Mouse (Mus musculus) megakaryocyte-erythroid progenitor cell, adult 5-6 weeks (primary cell): ENCODE data around the gene Drg1. TPM values are rescaled to one million over a fixed set of nuclear protein-coding genes. Genes with fewer than 3 reads are reported as not detected.

ENCODE experiments used
- ATAC-seq: replicated peaks from 2 replicates; pipeline ENCODE4 v1.8.0; 2016; ENCODE audit warnings: mild to moderate bottlenecking, inconsistent platforms; ENCODE audit not compliant: severe bottlenecking, poor library complexity, low FRiP score, low TSS enrichment
- total RNA-seq, 2 experiments: library from RNA; stranded (forward) in 1 of 2; stranded (reverse) in 1 of 2; fragments of 200-1000, 215-1000 nt in 1 of 2; fragments of >200 nt in 1 of 2; fragmentation: Nextera tagmentation in 1 of 2; gene quantifications; 2 replicates each; pipeline ENCODE4 v1.2.3; 2014 to 2017

Gene Drg1
- 178 and 211 TPM in 2 replicates for total RNA-seq (2014; fragmentation: Nextera tagmentation)
- 230 and 276 TPM in 2 replicates for total RNA-seq (2017)

GRCm38 (mm10) chr11:3266079-3266685 is at the start of gene Drg1:
Gene Drg1, minus strand, starts transcription at chr11:3266415.
- ATAC-seq, result peak; percentile 92

GRCm38 (mm10) chr11:3314148-3314547 is 47.9 kb upstream of the Drg1 start:
- peak; percentile 69 for ATAC-seq

DNA sequence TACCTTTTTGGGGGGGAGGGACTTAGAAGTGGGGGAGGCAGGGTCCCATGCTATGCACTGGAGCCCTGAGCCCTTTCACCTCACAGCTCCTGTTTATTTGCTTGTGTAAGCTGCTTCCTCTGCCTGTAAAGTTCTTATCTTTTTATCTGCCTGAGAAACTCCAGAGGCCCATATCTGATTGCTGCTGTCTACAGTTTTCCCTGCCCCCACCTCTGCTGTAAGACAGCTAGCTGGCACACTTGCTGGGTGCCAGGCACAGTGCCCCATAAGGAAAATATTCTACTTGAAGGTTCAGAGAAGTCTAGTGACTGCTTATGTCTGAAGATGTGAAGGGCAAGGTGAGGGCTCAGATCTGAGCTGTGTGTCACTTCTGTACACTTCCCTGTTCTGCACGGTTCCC is 47.1 kb upstream of the Drg1 start:
- peak; percentile 23 for ATAC-seq

DNA sequence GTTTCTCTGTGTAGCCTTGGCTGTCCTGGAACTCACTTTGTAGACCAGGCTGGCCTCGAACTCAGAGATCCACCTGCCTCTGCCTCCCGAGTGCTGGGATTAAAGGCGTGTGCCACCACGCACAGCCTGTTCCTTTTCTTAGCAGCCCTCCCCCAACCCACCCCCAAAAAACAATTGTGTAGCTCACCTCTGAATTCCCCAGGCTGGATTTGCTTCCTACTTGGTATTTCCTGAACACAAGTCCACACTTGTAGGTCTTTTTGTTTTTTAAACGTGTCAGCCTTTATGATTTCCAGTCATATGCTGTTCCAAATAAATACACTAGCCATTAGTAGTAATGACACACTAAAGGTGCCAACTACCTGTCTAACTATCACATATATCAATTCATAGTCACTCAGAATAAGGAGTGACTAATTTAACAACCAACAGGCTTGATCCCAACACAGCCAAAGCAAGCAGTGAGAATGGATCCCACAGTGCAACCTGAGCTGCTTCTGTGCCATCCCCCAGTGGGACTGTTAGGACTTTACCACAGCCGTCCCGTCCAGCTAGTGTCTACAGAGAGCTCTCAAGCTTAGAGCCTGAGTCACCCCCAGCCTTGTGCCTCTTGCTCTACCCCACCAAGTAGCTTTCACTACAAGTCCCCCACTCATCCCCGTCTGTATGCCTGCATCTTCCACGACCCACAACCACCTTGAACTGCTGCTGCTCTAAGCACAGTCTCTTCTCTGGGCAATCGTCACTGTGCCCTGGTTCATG is 45.6 kb upstream of the Drg1 start:
- no peak for ATAC-seq

- peak; percentile 24; the same call in 1 of the 2 replicates for ATAC-seq
Measured at GRCm38 (mm10) chr11:3310789-3311585, 44.8 kb upstream of the Drg1 start.

GRCm38 (mm10) chr11:3309884-3310283 is 43.7 kb upstream of the Drg1 start:
- no peak for ATAC-seq

DNA sequence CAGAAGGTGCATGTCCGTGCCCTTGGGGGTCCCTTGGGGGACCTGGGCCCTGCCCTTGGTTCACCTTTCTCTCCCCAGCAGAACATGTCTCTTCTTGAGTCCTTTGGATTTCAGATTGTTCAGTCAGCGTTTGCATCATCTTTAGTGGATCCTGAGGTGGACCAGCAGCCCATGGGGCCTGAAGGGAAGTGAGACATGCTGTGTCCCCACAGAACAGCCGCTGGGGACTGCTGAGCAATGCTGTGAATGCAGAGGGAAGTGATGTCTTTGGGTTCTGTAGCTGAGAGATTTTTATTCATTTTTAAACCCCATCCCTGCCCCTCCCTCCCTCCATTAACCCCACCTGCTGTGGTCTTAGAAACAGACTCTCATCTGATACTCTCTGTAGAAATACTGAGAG is 41.7 kb upstream of the Drg1 start:
- ATAC-seq, result no peak

DNA sequence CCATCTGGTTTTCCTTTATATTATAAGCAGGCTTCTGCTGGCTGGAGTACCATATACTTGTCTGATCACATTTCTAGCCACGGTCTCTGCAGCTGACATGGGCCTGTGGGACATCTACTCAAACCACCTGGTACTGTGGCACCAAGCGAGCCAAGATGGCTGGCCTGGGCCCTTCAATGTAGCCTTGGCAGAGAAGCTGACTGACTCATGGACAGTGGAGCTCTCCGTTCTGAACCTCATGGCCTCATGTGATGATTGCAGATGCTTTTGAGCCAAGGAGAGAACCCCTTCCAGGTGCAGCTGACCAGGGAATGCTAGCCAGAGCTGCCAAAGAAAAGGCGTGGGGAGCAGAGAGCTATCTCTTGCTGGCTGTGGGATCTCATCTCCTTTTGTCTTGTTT is 39.6 kb upstream of the Drg1 start:
- no peak for ATAC-seq

DNA sequence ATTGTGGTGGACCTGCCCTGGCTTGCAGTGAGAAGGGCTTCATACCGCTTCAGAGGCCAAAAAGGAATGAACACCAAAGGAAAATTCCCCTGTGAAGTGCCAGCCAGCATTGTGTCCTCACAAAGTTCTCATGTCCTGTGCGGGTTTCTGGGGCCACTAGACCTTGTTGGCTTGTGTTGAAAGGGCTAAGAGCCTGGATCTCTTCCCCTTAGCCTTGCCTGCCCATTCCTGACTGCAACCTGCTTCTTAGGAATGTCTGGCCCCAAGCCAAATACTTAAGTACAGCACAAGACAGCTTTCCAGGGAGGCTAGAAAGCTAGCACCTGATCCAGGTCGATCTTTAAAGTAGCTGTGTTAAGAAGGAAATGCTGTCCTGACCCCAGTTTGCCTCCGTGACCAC is 36.6 kb upstream of the Drg1 start:
- no peak for ATAC-seq

GRCm38 (mm10) chr11:3302385-3302784 is 36.2 kb upstream of the Drg1 start:
- no peak for ATAC-seq

DNA sequence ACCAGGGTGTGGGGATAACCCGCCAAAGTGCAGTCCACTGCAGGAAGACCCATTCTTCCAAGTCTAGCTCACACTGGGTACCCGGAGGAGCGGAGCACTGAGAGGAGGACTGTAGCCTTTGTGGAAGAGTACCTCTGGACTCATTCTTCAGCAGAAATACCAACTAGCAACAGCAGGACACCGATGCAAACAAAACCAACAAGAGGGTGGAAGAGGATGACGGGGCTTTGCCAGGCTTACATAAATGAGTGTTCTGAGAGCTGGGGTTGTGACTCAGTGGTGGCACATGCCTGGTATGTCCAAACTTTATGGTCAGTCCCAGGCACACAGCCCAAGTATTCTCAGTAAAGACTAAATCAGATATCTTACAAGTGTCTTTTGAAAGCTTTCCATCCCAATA is 34.9 kb upstream of the Drg1 start:
- ATAC-seq, result no peak

GRCm38 (mm10) chr11:3298813-3299185 is 32.6 kb upstream of the Drg1 start:
- no peak for ATAC-seq

- ATAC-seq, result peak; percentile 24; the same call in 1 of the 2 replicates
Measured at GRCm38 (mm10) chr11:3297871-3298812, 31.9 kb upstream of the Drg1 start.

- ATAC-seq, result no peak
Measured at GRCm38 (mm10) chr11:3296056-3296455, 29.8 kb upstream of the Drg1 start.

DNA sequence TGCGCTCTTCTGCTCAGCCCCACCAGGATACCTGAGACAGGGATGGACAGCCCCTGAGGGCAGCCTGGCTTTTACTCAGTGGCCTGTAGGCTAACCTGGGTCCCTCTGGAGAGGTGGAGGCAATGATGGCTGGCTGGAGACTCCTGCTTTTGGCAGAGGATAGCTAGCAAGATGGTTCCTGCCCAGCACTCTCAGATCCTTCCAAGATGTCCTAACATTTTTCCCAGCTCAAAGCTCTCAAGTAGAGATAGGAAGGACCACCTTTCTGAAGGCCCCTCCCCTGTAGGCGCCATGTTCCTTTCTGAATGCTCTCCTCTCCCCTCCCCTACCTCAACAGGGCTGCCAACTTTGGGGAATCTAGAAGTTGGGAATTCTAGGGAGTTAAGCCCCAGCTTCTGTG is 28.4 kb upstream of the Drg1 start:
- ATAC-seq, result no peak

DNA sequence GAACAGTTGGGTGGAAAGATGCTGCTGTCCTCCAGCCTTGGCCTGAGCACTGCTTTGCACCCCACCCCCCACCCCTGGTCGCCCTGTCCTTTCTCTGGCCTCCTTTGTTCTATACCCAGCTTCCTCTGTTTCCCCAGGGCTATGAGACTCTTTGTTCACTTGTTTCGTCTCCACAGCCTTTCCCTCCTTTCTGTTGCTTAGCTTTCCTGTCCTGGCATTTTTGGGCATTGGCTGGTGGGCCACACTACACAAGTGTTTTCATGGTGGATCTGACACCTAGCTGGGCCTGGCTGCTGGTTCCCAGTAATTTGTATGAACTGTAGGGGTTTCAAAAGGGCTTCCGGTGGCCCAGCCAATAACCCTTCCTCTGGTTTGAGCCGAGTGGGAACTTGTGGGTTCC is 27.1 kb upstream of the Drg1 start:
- ATAC-seq, result no peak

GRCm38 (mm10) chr11:3292711-3293249 is 26.6 kb upstream of the Drg1 start:
- no peak for ATAC-seq

GRCm38 (mm10) chr11:3292062-3292421 is 25.8 kb upstream of the Drg1 start:
- peak; percentile 12; the same call in 1 of the 2 replicates for ATAC-seq
